Mouse (Mus musculus) cerebral cortex, adult 2 months (tissue): ENCODE measurements around the gene Mrm3.

Experiments
- WGBS: fragments of 180-500 bp; shearing (Covaris S2); methylation state at CpG from one replicate; pipeline ENCODE4 v1.1.7; 2018; 5-methylcytosine and 5-hydroxymethylcytosine counted together

The Mrm3 gene

GRCm38 (mm10) chr11:76290367-76290766 is 46.9 kb downstream of the Mrm3 start:
- WGBS, result 24% methylated on average over 11 of the region's 11 CpGs

GRCm38 (mm10) chr11:76291960-76292359 is 48.4 kb downstream of the Mrm3 start:
- WGBS, result 86% methylated on average over 4 of the region's 4 CpGs

GRCm38 (mm10) chr11:76292398-76292797 is 48.9 kb downstream of the Mrm3 start:
- WGBS, result 76% methylated on average over 15 of the region's 15 CpGs

GRCm38 (mm10) chr11:76292831-76293230 is 49.3 kb downstream of the Mrm3 start:
- WGBS, result 81% methylated on average over 6 of the region's 6 CpGs

- 74% methylated on average over 5 of the region's 5 CpGs for WGBS
These were observed 50.6 kb downstream of the Mrm3 start for GRCm38 (mm10) chr11:76294078-76294477.

GRCm38 (mm10) chr11:76294836-76295235 is 51.3 kb downstream of the Mrm3 start:
- 54% methylated on average over 9 of the region's 9 CpGs for WGBS

GRCm38 (mm10) chr11:76297252-76297651 is 53.7 kb downstream of the Mrm3 start:
- WGBS, result 65% methylated on average over 9 of the region's 9 CpGs

GRCm38 (mm10) chr11:76298457-76299000 is 55.0 kb downstream of the Mrm3 start:
- WGBS, result 64% methylated on average over 9 of the region's 9 CpGs
